In genomic region chr5:53323121-53323520, GRCm38 (mm10) we compare ENCODE assay signal across 17 mouse cellular contexts. TPM values are rescaled to one million over a fixed set of nuclear protein-coding genes. Genes with fewer than 3 reads are reported as not detected.
DNase-seq lines count a peak whose midpoint lies in the region; ATAC-seq and TF ChIP-seq lines count a peak whose summit lies in the region.
"Had no signal": no experiment of that assay in that cellular context is flagged by ENCODE, and none has a peak within 500 bp of the region (broad histone marks: within the 10 kb centered on the region; RNA-seq: fewer than 3 reads in every experiment).

No protein-coding gene starts in this region.

- peak; percentile 5; the same call in 1 of the 2 replicates for TF ChIP-seq CTCF in heart, postnatal 0 days (IDR thresholded peaks at IDR 0.05; ENCODE audit: low read depth)
- TF ChIP-seq CTCF in heart, adult 2 months (IDR thresholded peaks at IDR 0.05), result no peak
- no peak; a peak in 1 of 4 replicates for TF ChIP-seq CTCF in CH12.LX (conservative IDR thresholded peaks at IDR 0.05 in 1 of 2, IDR thresholded peaks at IDR 0.05 in 1 of 2; ENCODE audit: low read depth in 2 of 2, low read length in 2 of 2)

- in situ Hi-C loops in CH12.LX (cut with MboI; ENCODE audit: low pct_ligation_motif_present, low pct_unique_long_range_greater_than_20kb, low sequenced_read_pairs), result loop anchor here (10.0 kb wide), 1 partner anchor 792 kb away; no protein-coding TSS in a partner anchor

- no peak overlapping the region for H3K9ac ChIP-seq in heart, postnatal 0 days (replicated peaks; ENCODE audit: low read depth, low read length)
- no peak overlapping the region for H3K9ac ChIP-seq in heart, adult 2 months (ENCODE audit: low read depth, low read length)
- H3K9ac ChIP-seq in CH12.LX (ENCODE audit: insufficient read depth, low read depth), result no peak overlapping the region
- H3K9ac ChIP-seq: embryonic facial prominence, embryonic 15.5 days; limb, embryonic 15.5 days; liver, embryonic 14.5 days; lung, embryonic 14.5 days had no signal

- no peak overlapping the region for H3K27ac ChIP-seq in heart, postnatal 0 days (ENCODE audit: low read depth)
- H3K27ac ChIP-seq in heart, adult 2 months, result no peak overlapping the region
- H3K27ac ChIP-seq in CH12.LX (ENCODE audit: insufficient read depth, low read depth), result no peak overlapping the region
- H3K27ac ChIP-seq: embryonic facial prominence, embryonic 15.5 days; limb, embryonic 15.5 days; liver, embryonic 14.5 days had no signal

- H3K4me2 ChIP-seq in heart, postnatal 0 days (ENCODE audit: low read depth, low read length), result no peak overlapping the region; the same call in 1 of the 2 replicates
- H3K4me2 ChIP-seq in CH12.LX (ENCODE audit: insufficient read depth, low read depth, poor library complexity, severe bottlenecking), result no peak overlapping the region
- H3K4me2 ChIP-seq: embryonic facial prominence, embryonic 15.5 days; limb, embryonic 15.5 days; lung, embryonic 14.5 days had no signal

- no peak for TF ChIP-seq POLR2A in heart, adult 2 months (IDR thresholded peaks at IDR 0.05; ENCODE audit: insufficient read depth, low read depth, low read length)
- TF ChIP-seq POLR2A in CH12.LX (IDR thresholded peaks at IDR 0.05; ENCODE audit: low read depth, low read length), result no peak

- H3K36me3 ChIP-seq in heart, postnatal 0 days (replicated peaks; ENCODE audit: control insufficient read depth, insufficient read depth, low read length), result no peaks in the 10 kb centered on the region
- H3K36me3 ChIP-seq in heart, adult 2 months (ENCODE audit: control insufficient read depth, insufficient read depth, low read length), result no peaks in the 10 kb centered on the region
- no peaks in the 10 kb centered on the region for H3K36me3 ChIP-seq in CH12.LX (replicated peaks in 1 of 2; ENCODE audit: control insufficient read depth in 1 of 2, insufficient read depth in 1 of 2, low read length in 1 of 2)
- H3K36me3 ChIP-seq: embryonic facial prominence, embryonic 15.5 days; limb, embryonic 15.5 days had no signal

- peaks cover 4% of the 10 kb centered on the region; the same call in 1 of the 2 replicates for H3K27me3 ChIP-seq in heart, postnatal 0 days (ENCODE audit: control insufficient read depth, insufficient read depth, low read length)
- H3K27me3 ChIP-seq in heart, adult 2 months (ENCODE audit: control insufficient read depth, insufficient read depth, low read length), result no peaks in the 10 kb centered on the region
- H3K27me3 ChIP-seq in CH12.LX (replicated peaks), result peaks cover 7% of the 10 kb centered on the region

- TF ChIP-seq RAD21 in CH12.LX (IDR thresholded peaks at IDR 0.05; ENCODE audit: low read depth, low read length), result no peak; the same call in none of the 2 replicates

- 18% methylated on average over 7 of the region's 7 CpGs for WGBS in heart, postnatal 0 days
- 24% methylated on average over 7 of the region's 7 CpGs for WGBS in heart, adult 2 months

- no peaks in the 10 kb centered on the region for H3K9me3 ChIP-seq in heart, postnatal 0 days (replicated peaks; ENCODE audit: control insufficient read depth, low read length)
- no peaks in the 10 kb centered on the region for H3K9me3 ChIP-seq in CH12.LX (replicated peaks; ENCODE audit: low read length)
- H3K9me3 ChIP-seq: embryonic facial prominence, embryonic 15.5 days; limb, embryonic 15.5 days had no signal

- DNase-seq in embryo, embryonic 10 days (ENCODE audit: low spot score), result peak; percentile 49
- no peak for DNase-seq in embryo, embryonic 9.5 days (ENCODE audit: extremely low spot score)
- no peak for DNase-seq in heart, postnatal 0 days (ENCODE audit: low spot score)
- DNase-seq in heart, adult 2 months, result no peak
- DNase-seq in CH12.LX (ENCODE audit: extremely low read depth), result no peak
- peak; percentile 58 for DNase-seq in brain, adult 2 months (ENCODE audit: low read depth, low spot score)
- DNase-seq in frontal cortex, postnatal 25 days (ENCODE audit: low spot score in 2 of 2), result no peak
- DNase-seq: adrenal gland, adult 8-10 months; cerebellum, adult 8-10 months; kidney, adult 18-20 months; lung, embryonic 14.5 days; midbrain, embryonic 14.5 days had no signal

- ATAC-seq in heart, postnatal 0 days (ENCODE audit: insufficient read depth, low read depth), result peak; percentile 63
- ATAC-seq: activated CD4-positive, CD25-positive, alpha-beta regulatory T cell, adult 4 months; forebrain, embryonic 14.5 days had no signal

- intact Hi-C loops in heart, adult 2 months (cut with DNase I), result no loop called here

- no peak for TF ChIP-seq EP300 in heart, postnatal 0 days (IDR thresholded peaks at IDR 0.05; ENCODE audit: low read depth)
- no peak for TF ChIP-seq EP300 in heart, adult 2 months (IDR thresholded peaks at IDR 0.05; ENCODE audit: insufficient read depth, low read depth, low read length)
- TF ChIP-seq EP300 in CH12.LX (IDR thresholded peaks at IDR 0.05; ENCODE audit: low read length), result no peak

- H3K79me2 ChIP-seq in heart, adult 2 months (replicated peaks; ENCODE audit: control insufficient read depth, insufficient read depth, low read length), result no peaks in the 10 kb centered on the region
- H3K79me2 ChIP-seq in CH12.LX (replicated peaks; ENCODE audit: control insufficient read depth, extremely low read depth, insufficient read depth, poor library complexity, severe bottlenecking), result no peaks in the 10 kb centered on the region

- no peak overlapping the region for H3K4me3 ChIP-seq in heart, postnatal 0 days (ENCODE audit: low read depth, low read length)
- no peak overlapping the region for H3K4me3 ChIP-seq in heart, adult 2 months
- no peak overlapping the region for H3K4me3 ChIP-seq in CH12.LX (replicated peaks in 1 of 3; ENCODE audit: low read depth in 2 of 3, low read length in 2 of 3, poor library complexity in 1 of 3)
- H3K4me3 ChIP-seq: embryonic facial prominence, embryonic 15.5 days; limb, embryonic 15.5 days had no signal

- dilution Hi-C loops in CH12.LX (cut with MboI; ENCODE audit: extremely low pct_ligation_motif_present, extremely low pct_unique_long_range_greater_than_20kb, low sequenced_read_pairs), result no loop called here

- no peaks in the 10 kb centered on the region for H3K4me1 ChIP-seq in heart, postnatal 0 days (ENCODE audit: control insufficient read depth, insufficient read depth)
- H3K4me1 ChIP-seq in heart, adult 2 months (ENCODE audit: control insufficient read depth, insufficient read depth, low read length), result no peaks in the 10 kb centered on the region; the same call in 1 of the 2 replicates
- H3K4me1 ChIP-seq in CH12.LX (ENCODE audit: control insufficient read depth in 1 of 2, insufficient read depth in 2 of 2), result peaks cover 0 to 9% of the 10 kb centered on the region in 2 experiments; a peak in 2 of 4 replicates

TF ChIP-seq in CH12.LX, 34 proteins besides CTCF, POLR2A, EP300 and RAD21:
- TF ChIP-seq MAFK (IDR thresholded peaks at IDR 0.05; ENCODE audit: insufficient replicate concordance, low read length) (no peak), SMC3 (IDR thresholded peaks at IDR 0.05; ENCODE audit: low read depth, low read length) (0 out of 2 replicates have a peak, but pooled peaks have one; percentile 3), USF2 (conservative IDR thresholded peaks at IDR 0.05; ENCODE audit: low read depth, low read length) (no peak)

RNA-seq across cellular contexts. Expression of gene Smim20, which starts 56.2 kb away (rescaled TPM):
- 153 and 163 TPM in 2 replicates for total RNA-seq in heart, postnatal 0 days (2014; rRNA removed; ENCODE audit: low replicate concordance)
- 218 TPM in 2 replicates for polyA plus RNA-seq in heart, postnatal 0 days (2015; fragmentation: Nextera tagmentation; extraction: Ambion mirVana)
- total RNA-seq in heart, adult 2 months (2021), result 10 to 100 TPM; 92.3 to 100.0 TPM
- 115 and 189 TPM in 2 replicates for polyA plus RNA-seq in heart, adult 2 months (2012; rRNA removed)
- total RNA-seq in CH12.LX (2012; rRNA removed) (54.3 and 55.3 TPM in 2 replicates), CH12.LX (2014; rRNA removed) (93.0 and 93.5 TPM in 2 replicates)
- 52.1 and 75.7 TPM in 2 replicates for polyA plus RNA-seq in CH12.LX (2012; ENCODE audit: insufficient read length, low read depth)

Comparison
In these comparisons a context has a peak if more than half of its experiments do, and no peak if none do; other contexts are left out.
1. DNase-seq: peak in embryo, embryonic 10 days (single experiment) and brain, adult 2 months (single experiment); none in embryo, embryonic 9.5 days (single experiment), heart, postnatal 0 days (single experiment), heart, adult 2 months (0 of 2), CH12.LX (single experiment) and frontal cortex, postnatal 25 days (0 of 2).